ENCODE assay signal across 26 mouse cellular contexts in the genomic region with DNA sequence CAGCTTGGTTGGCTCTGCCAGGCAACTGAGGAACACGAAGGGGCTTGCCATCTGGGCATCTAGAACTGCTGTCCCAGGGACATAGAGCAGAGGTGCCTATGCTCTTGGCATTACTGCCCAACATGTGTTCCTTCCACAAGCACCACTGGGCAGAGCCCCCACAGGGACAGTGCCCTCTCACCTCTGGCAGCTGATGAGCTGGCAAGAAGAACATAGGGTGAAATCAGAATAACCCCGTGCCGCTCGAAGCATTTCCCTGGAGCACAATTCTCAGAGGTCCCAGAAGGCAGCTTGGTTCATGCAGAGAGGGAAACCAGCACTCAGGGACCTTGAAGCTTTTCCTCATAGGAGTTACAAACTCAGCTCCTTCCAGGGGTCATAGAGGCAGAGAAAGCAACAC.
"Had no signal": no experiment of that assay in that cellular context is flagged by ENCODE, and none has a peak within 500 bp of the region (broad histone marks: within the 10 kb centered on the region; RNA-seq: fewer than 3 reads in every experiment).

No protein-coding gene starts in this region.

- H3K4me2 ChIP-seq: heart, embryonic 12.5 days; hindbrain, embryonic 12.5 days; hindbrain, embryonic 14.5 days; intestine, embryonic 15.5 days; limb, embryonic 12.5 days; liver, embryonic 11.5 days; liver, embryonic 13.5 days; liver, embryonic 15.5 days had no signal

- H3K36me3 ChIP-seq: heart, embryonic 10.5 days; heart, embryonic 12.5 days; intestine, embryonic 15.5 days; limb, embryonic 10.5 days; limb, embryonic 12.5 days; liver, embryonic 13.5 days; liver, embryonic 15.5 days had no signal

- H3K4me3 ChIP-seq: gastrocnemius, adult 2 months; heart, embryonic 10.5 days; heart, embryonic 12.5 days; hindbrain, embryonic 10.5 days; hindbrain, embryonic 12.5 days; intestine, embryonic 15.5 days; left cerebral cortex, adult 2 months; limb, embryonic 10.5 days; limb, embryonic 12.5 days; liver, embryonic 13.5 days; liver, embryonic 15.5 days had no signal

- H3K27ac ChIP-seq: gastrocnemius, adult 2 months; heart, embryonic 10.5 days; hindbrain, embryonic 10.5 days; hindbrain, embryonic 12.5 days; hindbrain, embryonic 14.5 days; intestine, embryonic 15.5 days; left cerebral cortex, adult 2 months; limb, embryonic 10.5 days; limb, embryonic 12.5 days; liver, embryonic 13.5 days; liver, embryonic 15.5 days had no signal

- H3K9ac ChIP-seq: heart, embryonic 12.5 days; hindbrain, embryonic 12.5 days; hindbrain, embryonic 14.5 days; intestine, embryonic 15.5 days; limb, embryonic 12.5 days; liver, embryonic 13.5 days; liver, embryonic 15.5 days; liver, postnatal 0 days had no signal

- DNase-seq: gastrocnemius, adult 2 months; gastrocnemius, postnatal 10 days; gastrocnemius, postnatal 25 days; heart, adult 18-20 months; kidney, adult 18-20 months; kidney, adult 8-10 months; kidney, postnatal 10 days; kidney, postnatal 25 days; kidney, postnatal 4 days; layer of hippocampus, adult 9-11 months; liver, embryonic 13.5 days; liver, postnatal 0 days had no signal

- ATAC-seq: hindbrain, embryonic 16.5 days; inflammation-experienced regulatory T-cells, adult 6 months; intestine, embryonic 15.5 days; intestine, postnatal 0 days; liver, postnatal 0 days had no signal

- H3K9me3 ChIP-seq: heart, embryonic 10.5 days; heart, embryonic 12.5 days; hindbrain, embryonic 10.5 days; hindbrain, embryonic 12.5 days; intestine, embryonic 15.5 days; limb, embryonic 10.5 days; limb, embryonic 12.5 days; liver, embryonic 13.5 days; liver, embryonic 15.5 days had no signal

- H3K4me1 ChIP-seq: intestine, embryonic 15.5 days; limb, embryonic 10.5 days; limb, embryonic 12.5 days had no signal

- H3K27me3 ChIP-seq: heart, embryonic 12.5 days; hindbrain, embryonic 12.5 days; intestine, embryonic 15.5 days; limb, embryonic 12.5 days; liver, embryonic 13.5 days; liver, embryonic 15.5 days had no signal
